Mouse (Mus musculus): ENCODE measurements around the gene Grik2.

- TF ChIP-seq POLR2A (IDR thresholded peaks at IDR 0.05; ENCODE audit: control insufficient read depth, extremely low read depth, insufficient read depth, low read length, poor library complexity) (no peak), CTCF (IDR thresholded peaks at IDR 0.05; ENCODE audit: borderline replicate concordance, control insufficient read depth, extremely low read depth, insufficient read depth, low read length, poor library complexity) (no peak)
These were observed 5.5 kb downstream of the Grik2 start for GRCm38 (mm10) chr10:49782741-49783691.

Measured in thymus, adult 2 months (tissue).